Mouse (Mus musculus): ENCODE measurements around the gene Pde4a.

- TF ChIP-seq CTCF (IDR thresholded peaks at IDR 0.05; ENCODE audit: low read depth, low read length) (no peak), POLR2A (IDR thresholded peaks at IDR 0.05; ENCODE audit: insufficient read depth, low read length) (no peak), EP300 (IDR thresholded peaks at IDR 0.05; ENCODE audit: insufficient read depth, low read depth, low read length) (no peak)
Measured at GRCm38 (mm10) chr9:21237368-21238003, 72.0 kb downstream of the Pde4a start.

All from ES-Bruce4 (cell line).